Mouse (Mus musculus): Measurements from ENCODE around the gene Rasip1. TPM values are rescaled to one million over a fixed set of nuclear protein-coding genes. Genes with fewer than 3 reads are reported as not detected.

Gene Rasip1
- polyA plus RNA-seq (2012; rRNA removed), result 12.3 and 14.3 TPM in 2 replicates

DNA sequence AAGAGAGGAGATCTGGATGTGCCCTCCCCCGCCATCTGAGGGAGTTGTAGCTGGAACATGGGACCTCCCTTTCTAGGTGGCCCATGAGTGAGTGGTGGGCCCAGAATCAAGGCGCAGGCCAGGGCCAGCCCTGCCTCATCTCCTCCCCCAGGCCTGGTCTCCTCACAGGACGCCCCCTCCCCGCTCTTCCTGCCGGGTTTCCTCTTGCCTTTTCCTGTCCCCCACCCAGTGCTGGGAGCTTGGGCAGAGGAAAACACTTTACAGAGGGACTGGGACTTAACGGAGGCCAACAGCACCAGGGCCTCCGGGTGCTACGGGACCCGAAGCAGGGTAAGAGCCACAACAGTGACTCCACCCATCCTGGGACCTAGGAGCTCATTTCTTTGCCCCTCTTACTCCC is at the start of gene Rasip1:
TSS of gene Rasip1 (plus strand) at position 228 of the 400 bp plus-strand sequence.

DNA sequence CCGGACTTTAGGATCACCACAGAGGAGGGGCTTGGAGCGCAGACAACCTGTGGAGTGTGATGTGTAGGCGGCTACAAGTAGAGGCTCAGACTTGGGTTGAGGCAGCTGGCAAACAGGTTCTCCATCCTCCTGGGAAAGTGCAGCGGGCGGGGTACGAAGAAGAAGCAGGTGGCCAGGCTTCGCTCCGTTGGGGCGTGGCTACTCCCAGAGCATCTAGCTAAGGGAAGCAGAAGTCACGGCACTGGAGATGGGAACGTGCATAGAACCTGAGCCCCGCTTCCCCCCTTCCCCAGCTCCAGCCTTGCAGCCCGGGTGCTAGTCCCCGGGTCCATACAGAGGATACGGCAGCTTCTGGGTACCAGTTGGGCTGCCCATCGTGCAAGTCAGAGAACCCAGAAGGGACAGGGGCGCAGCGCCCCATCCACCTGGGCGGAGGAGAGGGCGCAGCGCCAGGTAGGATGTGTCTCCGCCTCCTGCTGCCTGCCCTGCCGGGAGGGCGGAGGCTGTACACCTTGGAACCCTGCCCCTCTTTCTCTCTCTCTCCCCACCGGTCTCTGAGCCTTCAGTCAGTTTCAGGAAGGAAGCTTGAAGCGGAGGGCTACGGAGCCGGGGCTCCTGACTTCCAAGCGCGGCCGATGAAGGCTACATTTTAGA is 10.1 kb upstream of the Rasip1 start, which contains the start of gene Fut1:
TSS of gene Fut1 (plus strand) at position 248 of the 654 bp plus-strand sequence.

DNA sequence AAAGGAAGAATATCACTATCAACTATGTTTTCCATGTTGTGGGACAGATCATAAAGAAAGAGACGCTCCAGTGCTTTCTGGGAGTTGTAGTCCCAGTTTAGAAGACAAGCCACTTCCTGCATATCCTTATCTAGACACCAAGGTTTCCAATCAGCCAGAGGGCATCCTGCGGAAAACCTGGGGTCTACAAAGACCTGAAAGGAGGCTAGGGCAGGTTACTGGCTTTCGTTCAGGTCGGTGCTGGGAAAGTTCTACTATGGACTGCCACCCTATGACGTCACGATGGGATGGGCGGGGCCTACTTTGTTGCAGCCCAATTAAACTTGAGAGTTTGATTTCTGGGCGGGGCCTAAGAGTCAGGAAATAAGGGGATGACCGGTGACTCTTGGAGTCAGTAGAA is 5.8 kb upstream of the Rasip1 start, which contains the start of gene Izumo1:
TSS of gene Izumo1 (plus strand) at position 369 of the 400 bp plus-strand sequence.

DNA sequence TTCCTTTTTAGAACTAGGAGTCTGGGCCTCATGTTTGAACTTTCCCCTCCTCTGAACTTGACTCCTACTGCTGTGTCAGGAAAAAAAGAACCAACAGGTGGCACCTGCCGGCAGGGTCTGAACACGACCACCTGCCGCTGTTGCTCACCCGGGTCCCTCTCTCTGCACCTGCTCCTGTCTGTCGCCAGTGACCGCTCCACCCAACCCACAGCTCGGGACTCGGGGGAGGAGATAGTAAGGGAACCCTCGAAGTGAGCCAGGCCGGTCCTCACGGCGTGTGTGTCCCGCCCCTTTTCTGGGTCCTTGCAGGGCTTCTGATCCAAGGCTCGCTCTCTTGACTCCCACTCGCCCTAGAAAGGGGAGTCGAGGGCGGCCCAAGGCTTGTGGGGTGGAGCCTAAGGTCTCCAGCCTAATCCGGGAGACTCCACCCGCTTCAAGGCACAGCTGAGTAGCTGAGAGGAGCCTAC is 12.3 kb downstream of the Rasip1 start, which contains the start of gene Mamstr:
TSS of gene Mamstr (plus strand) at position 417 of the 467 bp plus-strand sequence.

DNA sequence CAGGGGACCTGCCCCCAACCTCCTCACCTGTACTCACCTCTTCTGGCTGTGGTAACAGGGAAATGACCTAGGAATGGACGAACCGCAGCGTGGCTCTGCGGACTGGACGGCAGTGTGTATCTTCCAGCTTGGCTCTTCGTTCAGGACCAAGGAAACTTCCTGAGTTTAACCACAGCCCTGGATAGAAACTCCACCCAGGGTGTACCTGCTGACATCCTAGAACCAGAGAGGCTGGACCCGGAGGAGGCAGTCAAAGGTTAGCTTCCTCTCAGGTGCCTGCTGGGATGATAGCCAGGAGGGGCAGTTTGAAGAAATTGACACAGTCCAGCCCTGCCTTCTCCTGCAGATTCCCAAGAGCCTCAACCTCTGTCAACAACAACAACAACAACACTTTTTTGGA is 38.9 kb downstream of the Rasip1 start, which contains the start of gene Fut2:
TSS of gene Fut2 (minus strand) at position 234 of the 400 bp plus-strand sequence.

DNA sequence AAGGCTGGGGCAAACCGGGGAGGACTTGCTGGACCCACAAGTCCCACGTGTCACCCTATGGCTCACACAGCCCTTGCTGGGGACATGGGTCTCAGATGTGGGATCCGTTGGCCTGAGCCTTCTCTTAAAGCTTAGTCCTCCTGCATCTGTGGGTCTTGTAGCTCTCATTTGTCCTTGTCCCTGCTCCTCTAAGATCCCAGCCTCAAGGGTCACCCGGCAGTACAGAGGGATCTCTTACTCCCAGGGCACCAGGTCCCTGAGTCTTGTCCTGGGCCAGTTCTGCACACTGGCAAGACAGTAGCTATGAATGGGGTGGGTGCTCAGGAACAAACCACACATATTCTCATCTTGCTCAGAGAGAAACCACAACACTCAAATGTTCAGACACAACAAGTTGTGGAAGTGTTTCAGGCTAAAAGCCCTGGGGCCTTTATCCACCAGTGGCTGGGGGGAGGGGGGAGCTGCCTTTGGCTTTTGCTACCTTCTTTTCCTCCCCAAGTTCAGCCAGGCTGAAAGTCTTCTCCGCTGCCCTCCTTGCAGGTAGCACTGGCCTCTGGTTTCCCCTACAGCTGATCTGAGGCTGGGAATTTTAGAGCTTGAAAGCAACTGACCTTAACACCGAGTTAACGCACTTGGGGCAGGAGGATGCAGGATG is 56.2 kb downstream of the Rasip1 start, which contains the start of gene Ntn5:
TSS of gene Ntn5 (plus strand) at position 627 of the 655 bp plus-strand sequence.

Other genes starting within 250 kb of the Rasip1 start
- gene Snrnp70, start 231.7 kb upstream of the Rasip1 start, polyA plus RNA-seq (2012; rRNA removed), result 864 and 911 TPM in 2 replicates
- not detected in 2 replicates for gene Kcna7, start 221.8 kb upstream of the Rasip1 start, polyA plus RNA-seq (2012; rRNA removed)
- gene Ntf5, start 213.8 kb upstream of the Rasip1 start, polyA plus RNA-seq (2012; rRNA removed), result 0.10 and 0.91 TPM in 2 replicates
- 1.1 and 1.3 TPM in 2 replicates for gene Lhb, start 206.7 kb upstream of the Rasip1 start, polyA plus RNA-seq (2012; rRNA removed)
- 22.6 and 27.0 TPM in 2 replicates for gene Gys1, start 192.6 kb upstream of the Rasip1 start, polyA plus RNA-seq (2012; rRNA removed)
- 139 and 159 TPM in 2 replicates for gene Ruvbl2, start 189.4 kb upstream of the Rasip1 start, polyA plus RNA-seq (2012; rRNA removed)
- gene Ftl1, start 167.6 kb upstream of the Rasip1 start, polyA plus RNA-seq (2012; rRNA removed), result 1,642 and 1,691 TPM in 2 replicates
- gene Bax, start 160.6 kb upstream of the Rasip1 start, polyA plus RNA-seq (2012; rRNA removed), result 196 and 200 TPM in 2 replicates
- gene Tulp2, start 145.6 kb upstream of the Rasip1 start, polyA plus RNA-seq (2012; rRNA removed), result 0.12 and 0.45 TPM in 2 replicates
- gene Gm45808, start 140.7 kb upstream of the Rasip1 start, polyA plus RNA-seq (2012; rRNA removed), result 0.16 TPM in 1 of 2 replicates, not detected in the other
- 2.2 and 2.7 TPM in 2 replicates for gene Dhdh, start 138.7 kb upstream of the Rasip1 start, polyA plus RNA-seq (2012; rRNA removed)
- 104 and 148 TPM in 2 replicates for gene Nucb1, start 117.1 kb upstream of the Rasip1 start, polyA plus RNA-seq (2012; rRNA removed)
- gene Ppp1r15a, start 101.2 kb upstream of the Rasip1 start, polyA plus RNA-seq (2012; rRNA removed), result 15.9 and 19.8 TPM in 2 replicates
- gene Plekha4, start 101.2 kb upstream of the Rasip1 start, polyA plus RNA-seq (2012; rRNA removed), result 3.1 and 9.6 TPM in 2 replicates
- gene Hsd17b14, start 72.6 kb upstream of the Rasip1 start, polyA plus RNA-seq (2012; rRNA removed), result 0.33 and 0.73 TPM in 2 replicates
- 31.0 and 38.8 TPM in 2 replicates for gene Bcat2, start 57.3 kb upstream of the Rasip1 start, polyA plus RNA-seq (2012; rRNA removed)
- 0.23 TPM in 1 of 2 replicates, not detected in the other for gene Fgf21, start 12.0 kb upstream of the Rasip1 start, polyA plus RNA-seq (2012; rRNA removed)
- 0.02 and 0.43 TPM in 2 replicates for gene Fut1, start 10.2 kb upstream of the Rasip1 start, polyA plus RNA-seq (2012; rRNA removed)
- gene Izumo1, start 5.7 kb upstream of the Rasip1 start, polyA plus RNA-seq (2012; rRNA removed), result 0.14 and 0.28 TPM in 2 replicates
- 3.5 and 7.4 TPM in 2 replicates for gene Mamstr, start 12.5 kb downstream of the Rasip1 start, polyA plus RNA-seq (2012; rRNA removed)
- gene Fut2, start 38.9 kb downstream of the Rasip1 start, polyA plus RNA-seq (2012; rRNA removed), result 0.06 and 0.24 TPM in 2 replicates
- gene Ntn5, start 56.5 kb downstream of the Rasip1 start, polyA plus RNA-seq (2012; rRNA removed), result 2.0 and 3.1 TPM in 2 replicates
- 0.95 and 2.1 TPM in 2 replicates for gene Sec1, start 66.9 kb downstream of the Rasip1 start, polyA plus RNA-seq (2012; rRNA removed)
- 92.3 and 104 TPM in 2 replicates for gene Car11, start 72.4 kb downstream of the Rasip1 start, polyA plus RNA-seq (2012; rRNA removed)
- 9.3 and 11.5 TPM in 2 replicates for gene Dbp, start 77.6 kb downstream of the Rasip1 start, polyA plus RNA-seq (2012; rRNA removed)
- gene Rpl18, start 88.0 kb downstream of the Rasip1 start, polyA plus RNA-seq (2012; rRNA removed), result 985 and 996 TPM in 2 replicates
- gene Sphk2, start 90.5 kb downstream of the Rasip1 start, polyA plus RNA-seq (2012; rRNA removed), result 29.4 and 30.0 TPM in 2 replicates
- 0.60 and 0.77 TPM in 2 replicates for gene Fam83e, start 93.7 kb downstream of the Rasip1 start, polyA plus RNA-seq (2012; rRNA removed)
- not detected in 2 replicates for gene Spaca4, start 98.3 kb downstream of the Rasip1 start, polyA plus RNA-seq (2012; rRNA removed)
- 250 and 252 TPM in 2 replicates for gene Lmtk3, start 156.2 kb downstream of the Rasip1 start, polyA plus RNA-seq (2012; rRNA removed)
- 1.2 and 2.1 TPM in 2 replicates for gene Sult2b1, start 157.2 kb downstream of the Rasip1 start, polyA plus RNA-seq (2012; rRNA removed)
- gene Cyth2, start 187.1 kb downstream of the Rasip1 start, polyA plus RNA-seq (2012; rRNA removed), result 230 and 274 TPM in 2 replicates
- gene Kcnj14, start 197.3 kb downstream of the Rasip1 start, polyA plus RNA-seq (2012; rRNA removed), result 0.96 and 1.5 TPM in 2 replicates
- 20.9 and 23.6 TPM in 2 replicates for gene Grwd1, start 203.5 kb downstream of the Rasip1 start, polyA plus RNA-seq (2012; rRNA removed)
- 157 and 187 TPM in 2 replicates for gene Kdelr1, start 245.3 kb downstream of the Rasip1 start, polyA plus RNA-seq (2012; rRNA removed)

All from central nervous system, embryonic 14 days (tissue).